24 mouse cellular contexts compared by ENCODE assay signal in the genomic region with DNA sequence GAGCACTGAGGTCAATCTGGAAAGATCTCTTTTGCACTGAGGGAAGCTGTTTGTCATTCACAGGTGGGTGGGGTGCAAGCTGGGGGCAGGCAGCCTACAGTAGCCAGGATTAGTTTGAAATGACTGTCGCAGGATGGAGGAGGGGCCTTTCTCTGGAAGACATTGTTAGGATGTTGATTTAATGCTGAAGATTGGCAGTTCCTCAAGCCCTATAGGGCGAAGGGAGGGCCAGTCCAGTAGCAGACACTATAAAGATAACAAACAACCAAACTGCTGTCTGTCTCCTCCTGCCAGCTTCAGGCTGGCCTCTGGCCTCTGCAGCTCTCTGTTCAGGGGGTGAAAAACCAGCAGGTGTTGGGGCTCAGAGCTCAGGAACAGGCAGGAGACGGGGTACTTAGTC. TPM values are rescaled to one million over a fixed set of nuclear protein-coding genes. Genes with fewer than 3 reads are reported as not detected.
DNase-seq lines count a peak whose midpoint lies in the region; ATAC-seq and TF ChIP-seq lines count a peak whose summit lies in the region.
"Had no signal": no experiment of that assay in that cellular context is flagged by ENCODE, and none has a peak within 500 bp of the region (broad histone marks: within the 10 kb centered on the region; RNA-seq: fewer than 3 reads in every experiment).

No protein-coding gene starts in this region.

- H3K4me2 ChIP-seq in heart, embryonic 12.5 days = no peak overlapping the region
- no peak overlapping the region for H3K4me2 ChIP-seq in hindbrain, embryonic 12.5 days (replicated peaks)
- H3K4me2 ChIP-seq: embryonic facial prominence, embryonic 13.5 days; heart, embryonic 13.5 days; limb, embryonic 12.5 days; lung, embryonic 15.5 days had no signal

- H3K27me3 ChIP-seq in heart, embryonic 12.5 days (replicated peaks) = peaks cover 29% of the 10 kb centered on the region
- peaks cover 34% of the 10 kb centered on the region for H3K27me3 ChIP-seq in E14TG2a.4 (ENCODE audit: insufficient read depth, low read length)
- H3K27me3 ChIP-seq in hindbrain, embryonic 12.5 days = peaks cover 53% of the 10 kb centered on the region

- H3K27ac ChIP-seq in heart, embryonic 12.5 days (ENCODE audit: poor library complexity, severe bottlenecking) = no peak overlapping the region
- H3K27ac ChIP-seq in hindbrain, embryonic 12.5 days = no peak overlapping the region
- H3K27ac ChIP-seq: embryonic facial prominence, embryonic 13.5 days; heart, embryonic 13.5 days; kidney, postnatal 0 days; limb, embryonic 12.5 days; lung, embryonic 15.5 days; midbrain, embryonic 10.5 days had no signal

- 28% methylated on average over 3 of the region's 3 CpGs for WGBS in heart, embryonic 12.5 days
- WGBS in hindbrain, embryonic 12.5 days = 43% methylated on average over 3 of the region's 3 CpGs

- H3K4me3 ChIP-seq in heart, embryonic 12.5 days = no peak overlapping the region
- H3K4me3 ChIP-seq in E14TG2a.4 (replicated peaks; ENCODE audit: low read length) = peak overlapping the region; percentile 21; the same call in 1 of the 2 replicates
- H3K4me3 ChIP-seq in hindbrain, embryonic 12.5 days = no peak overlapping the region
- H3K4me3 ChIP-seq: embryonic facial prominence, embryonic 13.5 days; heart, embryonic 13.5 days; limb, embryonic 12.5 days; lung, embryonic 15.5 days; midbrain, embryonic 10.5 days had no signal

- no peak for DNase-seq in heart, postnatal 10 days
- DNase-seq in ZHBTc4 (ENCODE audit: low read depth, low spot score) = peak; percentile 33
- peak; percentile 67 for DNase-seq in lung, postnatal 10 days
- DNase-seq in right cerebral cortex, postnatal 36 days (ENCODE audit: low spot score in 2 of 2) = no peak
- no peak for DNase-seq in cerebellum, adult 18-20 months
- DNase-seq: adrenal gland, adult 8-10 months; cerebellum, postnatal 10 days; forebrain, postnatal 0 days; heart, postnatal 36 days; thymus, postnatal 36 days had no signal

- no peak for TF ChIP-seq CTCF in E14TG2a.4 (conservative IDR thresholded peaks at IDR 0.05; ENCODE audit: low read length)

- H3K9me3 ChIP-seq in heart, embryonic 12.5 days (replicated peaks) = no peaks in the 10 kb centered on the region
- no peaks in the 10 kb centered on the region for H3K9me3 ChIP-seq in E14TG2a.4 (ENCODE audit: low read length)
- H3K9me3 ChIP-seq in hindbrain, embryonic 12.5 days (replicated peaks) = no peaks in the 10 kb centered on the region
- H3K9me3 ChIP-seq: embryonic facial prominence, embryonic 13.5 days; heart, embryonic 13.5 days; limb, embryonic 12.5 days; lung, embryonic 15.5 days; midbrain, embryonic 10.5 days had no signal

- H3K9ac ChIP-seq in heart, embryonic 12.5 days = no peak overlapping the region
- no peak overlapping the region for H3K9ac ChIP-seq in hindbrain, embryonic 12.5 days
- H3K9ac ChIP-seq: embryonic facial prominence, embryonic 13.5 days; forebrain, postnatal 0 days; heart, embryonic 13.5 days; limb, embryonic 12.5 days; lung, embryonic 15.5 days had no signal

- peaks cover 16% of the 10 kb centered on the region for H3K4me1 ChIP-seq in heart, embryonic 12.5 days (replicated peaks)
- peaks cover 59% of the 10 kb centered on the region for H3K4me1 ChIP-seq in E14TG2a.4 (replicated peaks; ENCODE audit: low read depth, low read length)
- peaks cover 37% of the 10 kb centered on the region for H3K4me1 ChIP-seq in hindbrain, embryonic 12.5 days

- ATAC-seq in heart, embryonic 12.5 days (ENCODE audit: insufficient number of reproducible peaks, low FRiP score) = peak; percentile 54
- no peak for ATAC-seq in hindbrain, embryonic 12.5 days (ENCODE audit: low FRiP score)
- ATAC-seq: forebrain, postnatal 0 days; hindbrain, embryonic 16.5 days; intestine, postnatal 0 days had no signal

- no peaks in the 10 kb centered on the region for H3K36me3 ChIP-seq in heart, embryonic 12.5 days
- H3K36me3 ChIP-seq in E14TG2a.4 (ENCODE audit: insufficient read depth, low read length) = no peaks in the 10 kb centered on the region
- no peaks in the 10 kb centered on the region for H3K36me3 ChIP-seq in hindbrain, embryonic 12.5 days
- H3K36me3 ChIP-seq: embryonic facial prominence, embryonic 13.5 days; heart, embryonic 13.5 days; limb, embryonic 12.5 days; lung, embryonic 15.5 days; midbrain, embryonic 10.5 days had no signal

- intact Hi-C loops in heart, postnatal 10 days (cut with DNase I) = loop anchor here (5.0 kb wide), 1 partner anchor 153 kb away; no protein-coding TSS in a partner anchor

RNA-seq across cellular contexts. Expression of gene B3gnt6, which starts 9.5 kb away (rescaled TPM):
- polyA plus RNA-seq in heart, embryonic 12.5 days (2016; fragmentation: Nextera tagmentation; extraction: Ambion mirVana) = 0.10 TPM in 1 of 2 replicates, not detected in the other
- total RNA-seq in heart, postnatal 10 days (2021) = not detected
- polyA plus RNA-seq in hindbrain, embryonic 12.5 days (2016; fragmentation: Nextera tagmentation; extraction: Ambion mirVana) = 0.09 TPM in 1 of 2 replicates, not detected in the other
- total RNA-seq: gastrocnemius, postnatal 4 days; heart, postnatal 36 days; layer of hippocampus, postnatal 25 days; monocyte, adult 5-6 weeks had no signal
- polyA plus RNA-seq: embryonic facial prominence, embryonic 13.5 days; heart, embryonic 13.5 days; limb, embryonic 12.5 days had no signal

RNA-seq across cellular contexts. Expression of gene Capn5, which starts 11.7 kb away (rescaled TPM):
- 7.4 and 8.0 TPM in 2 replicates for polyA plus RNA-seq in heart, embryonic 12.5 days (2016; fragmentation: Nextera tagmentation; extraction: Ambion mirVana)
- total RNA-seq in heart, postnatal 10 days (2021) = 1 to 10 TPM; 1.9 to 3.0 TPM
- polyA plus RNA-seq in hindbrain, embryonic 12.5 days (2016; fragmentation: Nextera tagmentation; extraction: Ambion mirVana) = 12.3 and 12.7 TPM in 2 replicates

RNA-seq across cellular contexts. Expression of gene Omp, which starts 44.4 kb away (rescaled TPM):
- 0.19 and 0.20 TPM in 2 replicates for polyA plus RNA-seq in heart, embryonic 12.5 days (2016; fragmentation: Nextera tagmentation; extraction: Ambion mirVana)
- under 1 TPM; 0.12 to 0.14 TPM for total RNA-seq in heart, postnatal 10 days (2021)
- 0.28 and 0.73 TPM in 2 replicates for polyA plus RNA-seq in hindbrain, embryonic 12.5 days (2016; fragmentation: Nextera tagmentation; extraction: Ambion mirVana)
- total RNA-seq: monocyte, adult 5-6 weeks had no signal

Comparison
In these comparisons a context has a peak if more than half of its experiments do, and no peak if none do; other contexts are left out.
1. DNase-seq: peak in ZHBTc4 (single experiment) and lung, postnatal 10 days (single experiment); none in heart, postnatal 10 days (0 of 2), right cerebral cortex, postnatal 36 days (0 of 2) and cerebellum, adult 18-20 months (0 of 2).